Comparison of ENCODE assay signal across 24 mouse cellular contexts in the genomic region with DNA sequence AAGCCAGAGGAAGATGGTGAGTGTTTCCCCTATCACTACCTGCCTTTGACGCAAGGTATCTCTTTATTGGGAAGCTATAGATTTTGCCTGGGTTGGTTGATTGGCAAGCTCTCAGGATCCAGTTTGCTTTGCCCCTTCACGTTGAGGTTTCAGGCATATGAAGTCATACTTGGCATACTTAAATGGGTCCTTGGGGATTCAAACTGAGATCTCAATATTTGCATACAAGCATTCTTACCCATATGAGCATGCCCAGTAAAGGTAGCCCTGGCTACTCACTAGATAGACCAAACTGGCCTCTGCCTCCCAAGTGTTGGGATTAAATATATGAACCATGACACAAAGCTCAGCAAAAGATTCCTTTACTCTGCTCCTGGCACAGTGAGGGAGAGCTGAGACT. TPM values are rescaled to one million over a fixed set of nuclear protein-coding genes. Genes with fewer than 3 reads are reported as not detected.
DNase-seq lines count a peak whose midpoint lies in the region; ATAC-seq and TF ChIP-seq lines count a peak whose summit lies in the region.
"Had no signal": no experiment of that assay in that cellular context is flagged by ENCODE, and none has a peak within 500 bp of the region (broad histone marks: within the 10 kb centered on the region; RNA-seq: fewer than 3 reads in every experiment).

No protein-coding gene starts in this region.

- H3K27ac ChIP-seq in left cerebral cortex, adult 2 months: peak overlapping the region; percentile 4
- H3K27ac ChIP-seq in CH12.LX (ENCODE audit: insufficient read depth, low read depth): no peak overlapping the region; the same call in 1 of the 2 replicates
- no peak overlapping the region for H3K27ac ChIP-seq in midbrain, postnatal 0 days (ENCODE audit: low read depth, low read length)
- H3K27ac ChIP-seq: embryonic facial prominence, embryonic 13.5 days; embryonic facial prominence, embryonic 15.5 days; forebrain, embryonic 10.5 days; forebrain, embryonic 12.5 days had no signal

- intact Hi-C loops in left cerebral cortex, adult 2 months (cut with DNase I): loop anchor here (5.0 kb wide), 1 partner anchor 32 kb away; the partner anchor contains the start of gene Vps4b
- intact Hi-C loops in left cerebral cortex, postnatal 25 days (cut with DNase I): loop anchor here (5.0 kb wide), 1 partner anchor 32 kb away; the partner anchor contains the start of gene Vps4b

- no peak overlapping the region for H3K4me3 ChIP-seq in left cerebral cortex, adult 2 months
- no peak overlapping the region for H3K4me3 ChIP-seq in CH12.LX (replicated peaks in 1 of 3; ENCODE audit: low read depth in 2 of 3, low read length in 2 of 3, poor library complexity in 1 of 3)
- H3K4me3 ChIP-seq in midbrain, postnatal 0 days (ENCODE audit: low read depth, low read length): no peak overlapping the region
- H3K4me3 ChIP-seq: embryonic facial prominence, embryonic 13.5 days; embryonic facial prominence, embryonic 15.5 days; erythroblast, embryonic 14.5 days; forebrain, embryonic 10.5 days; forebrain, embryonic 12.5 days had no signal

- H3K9ac ChIP-seq in CH12.LX (ENCODE audit: insufficient read depth, low read depth): no peak overlapping the region
- no peak overlapping the region for H3K9ac ChIP-seq in midbrain, postnatal 0 days (replicated peaks; ENCODE audit: low read length, poor library complexity, severe bottlenecking)
- H3K9ac ChIP-seq: embryonic facial prominence, embryonic 13.5 days; embryonic facial prominence, embryonic 15.5 days; forebrain, embryonic 12.5 days had no signal

- H3K4me1 ChIP-seq in CH12.LX (ENCODE audit: control insufficient read depth in 1 of 2, insufficient read depth in 2 of 2): peaks cover 6 to 19% of the 10 kb centered on the region in 2 experiments
- no peaks in the 10 kb centered on the region for H3K4me1 ChIP-seq in midbrain, postnatal 0 days (ENCODE audit: insufficient read depth, low read length)
- H3K4me1 ChIP-seq: embryonic facial prominence, embryonic 13.5 days; embryonic facial prominence, embryonic 15.5 days; forebrain, embryonic 12.5 days had no signal

- DNase-seq in left cerebral cortex, adult 2 months (ENCODE audit: extremely low spot score in 1 of 2, low spot score in 2 of 2): no peak
- DNase-seq in left cerebral cortex, postnatal 25 days (ENCODE audit: low spot score in 2 of 2): no peak
- DNase-seq in CH12.LX (ENCODE audit: extremely low read depth) (peak; percentile 55), NIH3T3 (ENCODE audit: low read depth) (peak; percentile 17)
- DNase-seq in retina, embryonic 14.5 days (ENCODE audit: low spot score): no peak
- no peak for DNase-seq in midbrain, postnatal 0 days (ENCODE audit: low spot score)
- DNase-seq: adrenal gland, adult 2 months; adrenal gland, postnatal 10 days; adrenal gland, postnatal 25 days; cerebellum, adult 11 months; cerebellum, adult 18-20 months; cerebellum, adult 8-10 months; cerebellum, adult 9-11 months; cerebellum, postnatal 14 days; cerebellum, postnatal 36 days; embryo, embryonic 11 days had no signal

- no peak for TF ChIP-seq CTCF in left cerebral cortex, adult 2 months (IDR thresholded peaks at IDR 0.05)
- no peak for TF ChIP-seq CTCF in CH12.LX (conservative IDR thresholded peaks at IDR 0.05 in 1 of 2, IDR thresholded peaks at IDR 0.05 in 1 of 2; ENCODE audit: low read depth in 2 of 2, low read length in 2 of 2)
- no peak for TF ChIP-seq CTCF in midbrain, postnatal 0 days (IDR thresholded peaks at IDR 0.05)

- H3K9me3 ChIP-seq in CH12.LX (replicated peaks; ENCODE audit: low read length): no peaks in the 10 kb centered on the region
- H3K9me3 ChIP-seq in midbrain, postnatal 0 days (ENCODE audit: low read length): no peaks in the 10 kb centered on the region
- H3K9me3 ChIP-seq: embryonic facial prominence, embryonic 13.5 days; embryonic facial prominence, embryonic 15.5 days; forebrain, embryonic 10.5 days; forebrain, embryonic 12.5 days; G1E had no signal

- in situ Hi-C loops in CH12.LX (cut with MboI; ENCODE audit: low pct_ligation_motif_present, low pct_unique_long_range_greater_than_20kb, low sequenced_read_pairs): no loop called here

- no peak for TF ChIP-seq POLR2A in CH12.LX (IDR thresholded peaks at IDR 0.05; ENCODE audit: low read depth, low read length)

- ATAC-seq in midbrain, postnatal 0 days (ENCODE audit: low FRiP score): no peak
- ATAC-seq: forebrain, embryonic 14.5 days; forebrain, embryonic 16.5 days had no signal

- peak overlapping the region; percentile 13; the same call in 1 of the 2 replicates for H3K4me2 ChIP-seq in CH12.LX (ENCODE audit: insufficient read depth, low read depth, poor library complexity, severe bottlenecking)
- no peak overlapping the region for H3K4me2 ChIP-seq in midbrain, postnatal 0 days (ENCODE audit: low read depth, low read length, poor library complexity, severe bottlenecking)
- H3K4me2 ChIP-seq: embryonic facial prominence, embryonic 13.5 days; embryonic facial prominence, embryonic 15.5 days; forebrain, embryonic 12.5 days had no signal

- dilution Hi-C loops in CH12.LX (cut with MboI; ENCODE audit: extremely low pct_ligation_motif_present, extremely low pct_unique_long_range_greater_than_20kb, low sequenced_read_pairs): no loop called here

- 92% methylated on average over 2 of the region's 2 CpGs for WGBS in midbrain, postnatal 0 days

- no peak for TF ChIP-seq EP300 in CH12.LX (IDR thresholded peaks at IDR 0.05; ENCODE audit: low read length)

- no peaks in the 10 kb centered on the region for H3K79me2 ChIP-seq in CH12.LX (replicated peaks; ENCODE audit: control insufficient read depth, extremely low read depth, insufficient read depth, poor library complexity, severe bottlenecking)

- no peaks in the 10 kb centered on the region for H3K27me3 ChIP-seq in CH12.LX (replicated peaks)
- H3K27me3 ChIP-seq in midbrain, postnatal 0 days (ENCODE audit: insufficient read depth, low read length): no peaks in the 10 kb centered on the region
- H3K27me3 ChIP-seq: embryonic facial prominence, embryonic 13.5 days; embryonic facial prominence, embryonic 15.5 days; forebrain, embryonic 12.5 days had no signal

- no peak for TF ChIP-seq RAD21 in CH12.LX (IDR thresholded peaks at IDR 0.05; ENCODE audit: low read depth, low read length)

- peaks cover 20 to 62% of the 10 kb centered on the region in 2 experiments for H3K36me3 ChIP-seq in CH12.LX (replicated peaks in 1 of 2; ENCODE audit: control insufficient read depth in 1 of 2, insufficient read depth in 1 of 2, low read length in 1 of 2)
- H3K36me3 ChIP-seq in midbrain, postnatal 0 days (ENCODE audit: insufficient read depth, low read length): peaks cover 18% of the 10 kb centered on the region

TF ChIP-seq in CH12.LX, 34 proteins besides CTCF, POLR2A, EP300 and RAD21:
- TF ChIP-seq HCFC1 (IDR thresholded peaks at IDR 0.05; ENCODE audit: low read depth, low read length): no peak
- TF ChIP-seq SMC3 (IDR thresholded peaks at IDR 0.05; ENCODE audit: low read depth, low read length): no peak
- peak; percentile 35; the same call in 1 of the 2 replicates for TF ChIP-seq NRF1 (IDR thresholded peaks at IDR 0.05; ENCODE audit: low read depth, low read length)
- no peak for TF ChIP-seq MAFK (IDR thresholded peaks at IDR 0.05; ENCODE audit: insufficient replicate concordance, low read length)
- TF ChIP-seq NELFE (IDR thresholded peaks at IDR 0.05; ENCODE audit: low read depth, low read length): no peak
- TF ChIP-seq TCF12 (IDR thresholded peaks at IDR 0.05; ENCODE audit: low read depth, low read length): no peak
- no peak for TF ChIP-seq GABPA (IDR thresholded peaks at IDR 0.05; ENCODE audit: insufficient replicate concordance, low read depth, low read length)
- no peak for TF ChIP-seq ZNF384 (IDR thresholded peaks at IDR 0.05; ENCODE audit: low read depth, low read length)
- no peak for TF ChIP-seq CHD2 (IDR thresholded peaks at IDR 0.05; ENCODE audit: low read length)
- no peak for TF ChIP-seq CHD1 (IDR thresholded peaks at IDR 0.05; ENCODE audit: low read depth, low read length)
- no peak for TF ChIP-seq ELF1 (IDR thresholded peaks at IDR 0.05; ENCODE audit: low read depth, low read length)
- no peak for TF ChIP-seq JUND (conservative IDR thresholded peaks at IDR 0.05; ENCODE audit: low read depth, low read length)
- TF ChIP-seq POLR2AphosphoS2 (IDR thresholded peaks at IDR 0.05; ENCODE audit: low read depth, low read length): 0 out of 2 replicates have a peak, but pooled peaks have one; percentile 20
- no peak for TF ChIP-seq USF1 (IDR thresholded peaks at IDR 0.05; ENCODE audit: low read depth, low read length)
- no peak for TF ChIP-seq TBP (conservative IDR thresholded peaks at IDR 0.05; ENCODE audit: low read depth, low read length)
TF ChIP-seq in CH12.LX: peak in this region for 2.

RNA-seq across cellular contexts. Expression of gene Kdsr, which starts 5.3 kb away (rescaled TPM):
- 10 to 100 TPM; 26.4 to 28.3 TPM for total RNA-seq in left cerebral cortex, adult 2 months (2021)
- total RNA-seq in left cerebral cortex, postnatal 25 days (2021): 10 to 100 TPM; 24.4 to 25.9 TPM
- total RNA-seq in CH12.LX (2012; rRNA removed) (4.7 and 6.4 TPM in 2 replicates), CH12.LX (2014; rRNA removed) (3.3 and 3.8 TPM in 2 replicates)
- 6.3 and 8.5 TPM in 2 replicates for polyA plus RNA-seq in CH12.LX (2012; ENCODE audit: insufficient read length, low read depth)
- total RNA-seq in midbrain, postnatal 0 days (2014; rRNA removed): 10.6 and 14.3 TPM in 2 replicates
- polyA plus RNA-seq in midbrain, postnatal 0 days (2015; fragmentation: Nextera tagmentation; extraction: Ambion mirVana): 17.1 and 18.9 TPM in 2 replicates

RNA-seq across cellular contexts. Expression of gene Vps4b, which starts 31.7 kb away (rescaled TPM):
- total RNA-seq in left cerebral cortex, adult 2 months (2021): 10 to 100 TPM; 57.2 to 59.3 TPM
- 10 to 100 TPM; 51.5 to 56.4 TPM for total RNA-seq in left cerebral cortex, postnatal 25 days (2021)
- total RNA-seq in CH12.LX (2012; rRNA removed) (42.0 and 48.5 TPM in 2 replicates), CH12.LX (2014; rRNA removed) (51.4 and 56.3 TPM in 2 replicates)
- 92.0 and 101 TPM in 2 replicates for polyA plus RNA-seq in CH12.LX (2012; ENCODE audit: insufficient read length, low read depth)
- 20.1 and 23.9 TPM in 2 replicates for total RNA-seq in midbrain, postnatal 0 days (2014; rRNA removed)
- 23.1 and 23.4 TPM in 2 replicates for polyA plus RNA-seq in midbrain, postnatal 0 days (2015; fragmentation: Nextera tagmentation; extraction: Ambion mirVana)

RNA-seq across cellular contexts. Expression of gene Bcl2, which starts 50.8 kb away (rescaled TPM):
- 10 to 100 TPM; 14.5 to 17.5 TPM for total RNA-seq in left cerebral cortex, adult 2 months (2021)
- 10 to 100 TPM; 15.5 to 16.1 TPM for total RNA-seq in left cerebral cortex, postnatal 25 days (2021)
- total RNA-seq in CH12.LX (2012; rRNA removed): 7.6 and 13.6 TPM in 2 replicates
- total RNA-seq in CH12.LX (2014; rRNA removed): 8.7 and 9.6 TPM in 2 replicates
- polyA plus RNA-seq in CH12.LX (2012; ENCODE audit: insufficient read length, low read depth): 4.5 and 4.7 TPM in 2 replicates
- total RNA-seq in midbrain, postnatal 0 days (2014; rRNA removed): 13.5 and 18.8 TPM in 2 replicates
- polyA plus RNA-seq in midbrain, postnatal 0 days (2015; fragmentation: Nextera tagmentation; extraction: Ambion mirVana): 6.8 and 9.0 TPM in 2 replicates
- polyA plus RNA-seq: erythroblast, embryonic 14.5 days had no signal

Comparison
In these comparisons a context has a peak if more than half of its experiments do, and no peak if none do; other contexts are left out.
1. DNase-seq: peak in CH12.LX (single experiment) and NIH3T3 (single experiment); none in left cerebral cortex, adult 2 months (0 of 2), left cerebral cortex, postnatal 25 days (0 of 2), retina, embryonic 14.5 days (single experiment) and midbrain, postnatal 0 days (single experiment).